Mouse (Mus musculus) right cerebral cortex, postnatal 14 days (tissue): ENCODE measurements around the gene Ppp1r12b.
A peak's percentile ranks its signal among the peaks of the same experiment; 100 is the strongest.

Source experiments
- DNase-seq: peaks from one replicate; pipeline ENCODE4 v3.0.0; 2022

Ppp1r12b gene

GRCm38 (mm10) chr1:134955637-134956176 lies at the start of gene Ppp1r12b:
Gene Ppp1r12b, minus strand, starts transcription at chr1:134955942.
- peak; percentile 96 for DNase-seq

DNA sequence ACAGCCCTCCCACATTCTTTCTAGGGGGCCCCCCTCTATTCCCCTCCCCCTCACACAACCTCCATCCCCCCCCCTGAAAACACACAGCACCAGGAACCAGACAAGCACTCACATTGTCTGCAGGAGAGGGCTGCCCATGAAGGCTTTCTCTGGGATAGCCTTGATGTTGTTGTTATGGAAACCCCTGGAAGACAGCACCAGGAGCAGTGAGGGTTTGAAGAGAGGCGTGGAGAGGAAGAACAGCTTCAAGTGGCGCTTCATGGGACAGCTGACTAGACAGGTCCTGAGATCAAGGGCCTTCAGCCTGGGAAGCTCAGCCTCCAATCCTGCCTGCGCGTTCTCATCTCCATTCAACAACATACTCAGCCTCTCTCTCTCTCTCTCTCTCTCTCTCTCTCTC lies 47.6 kb upstream of the Ppp1r12b start:
- DNase-seq: no peak

DNA sequence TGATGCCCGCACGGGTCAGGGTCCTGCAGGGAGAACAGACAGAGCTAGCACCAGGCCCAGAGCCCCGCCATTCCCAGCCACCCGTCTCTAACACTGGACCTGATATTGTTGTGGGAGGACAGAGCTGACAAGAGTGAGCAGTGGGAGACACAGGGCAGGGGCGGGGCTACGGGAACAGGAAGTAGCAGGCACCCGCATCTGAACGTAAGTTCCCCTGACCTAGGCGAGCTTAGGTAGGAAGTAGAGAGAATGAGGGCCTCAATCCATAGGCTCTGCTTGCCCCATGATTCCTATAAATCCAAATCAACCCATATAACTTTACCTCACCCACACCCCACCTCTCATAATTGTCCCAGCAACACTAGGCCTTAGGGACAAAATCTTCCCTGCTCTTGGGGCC lies 44.8 kb upstream of the Ppp1r12b start:
- no peak for DNase-seq

DNA sequence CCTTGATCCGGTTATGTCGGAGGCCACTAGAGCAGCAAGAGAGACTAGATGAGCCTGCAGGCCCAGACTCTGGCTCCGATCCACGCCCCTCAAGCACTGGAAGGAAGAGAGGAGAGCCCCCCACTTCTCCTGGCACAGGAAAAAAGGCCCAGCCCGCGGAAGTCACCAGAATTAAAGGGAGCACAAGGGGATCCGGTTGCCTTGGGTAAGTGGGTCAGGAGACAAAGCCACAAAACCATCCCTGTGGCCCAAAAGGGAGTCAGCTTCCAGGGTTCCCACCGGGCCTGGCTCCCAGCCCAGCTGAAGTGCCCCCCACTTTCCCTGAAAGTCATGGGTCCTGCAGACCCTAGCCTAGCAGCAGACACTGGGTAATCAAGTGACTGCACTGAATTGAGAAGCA lies 42.5 kb upstream of the Ppp1r12b start:
- DNase-seq: peak; percentile 24

DNA sequence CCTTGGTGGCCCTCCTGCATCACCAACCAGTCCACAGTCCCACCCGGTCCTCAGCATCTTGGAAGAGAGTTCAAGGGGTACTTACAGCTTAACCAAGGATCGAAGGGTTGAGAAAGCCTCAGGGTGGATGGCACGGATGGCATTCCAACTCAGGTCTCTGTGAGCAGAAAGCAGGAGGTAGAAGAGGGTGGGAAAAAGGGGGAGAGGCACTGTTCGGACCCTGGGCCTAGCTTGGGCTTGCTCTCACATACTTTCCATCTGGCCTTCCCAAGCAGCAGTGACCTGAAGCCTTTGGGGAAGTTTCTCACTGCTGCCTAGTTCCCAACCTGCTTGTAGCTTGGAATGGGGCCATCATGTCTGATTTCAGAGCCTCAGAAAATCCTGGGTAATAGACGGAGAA lies 41.8 kb upstream of the Ppp1r12b start:
- no peak for DNase-seq

GRCm38 (mm10) chr1:134996471-134996870 lies 40.7 kb upstream of the Ppp1r12b start:
- DNase-seq: no peak

- no peak for DNase-seq
Measured at GRCm38 (mm10) chr1:134995954-134996353, 40.2 kb upstream of the Ppp1r12b start.

- DNase-seq: no peak
Measured at GRCm38 (mm10) chr1:134995437-134995836, 39.7 kb upstream of the Ppp1r12b start.

DNA sequence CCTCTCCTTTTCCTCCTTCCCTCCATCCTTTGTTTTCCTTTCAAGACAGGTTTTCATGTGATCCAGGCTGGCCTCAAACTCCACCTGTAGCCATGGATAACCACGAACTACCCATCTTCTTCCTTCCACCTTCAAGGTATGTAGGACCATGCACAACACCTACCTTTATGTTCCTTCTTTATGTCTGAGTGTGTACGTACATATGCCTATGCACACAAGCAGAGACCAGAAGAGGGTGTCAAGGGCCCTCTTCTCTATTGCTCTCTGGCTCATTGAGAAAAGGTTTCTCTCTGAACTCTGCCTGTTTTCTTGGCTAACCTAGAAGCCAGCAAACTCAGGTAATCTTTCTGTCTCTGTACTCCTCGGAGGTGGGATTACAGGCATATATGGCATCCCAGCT lies 39.0 kb upstream of the Ppp1r12b start:
- no peak for DNase-seq

DNA sequence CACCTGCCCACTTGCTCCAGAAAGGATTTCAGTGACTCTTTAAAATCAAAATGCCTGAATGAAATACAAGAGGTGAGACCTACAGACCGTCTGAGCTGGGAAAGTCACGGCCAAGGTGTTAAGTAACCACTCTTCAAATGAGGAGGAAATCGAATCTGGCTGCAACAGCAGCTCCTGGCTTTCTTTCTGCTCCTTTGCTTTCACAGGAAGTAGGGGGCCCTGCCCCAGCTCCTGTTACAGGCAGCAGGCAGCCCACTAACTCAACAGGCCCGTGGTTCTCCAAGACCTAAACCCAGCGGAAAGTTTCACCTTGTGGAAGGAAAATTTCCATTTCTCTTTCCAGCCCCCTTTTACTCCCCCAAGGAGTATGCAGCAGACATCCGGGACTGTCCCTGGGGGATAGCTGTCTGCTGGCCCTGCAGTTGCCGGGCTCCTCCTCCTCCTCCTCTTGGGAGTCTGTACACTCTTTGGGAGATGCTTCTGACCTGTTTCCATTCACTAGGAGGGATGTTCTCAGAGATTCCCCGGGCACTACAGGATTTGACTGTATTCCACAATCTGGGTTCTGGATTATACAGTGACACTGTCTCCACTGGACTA lies 36.4 kb upstream of the Ppp1r12b start:
- no peak for DNase-seq

GRCm38 (mm10) chr1:134989372-134989771 lies 33.6 kb upstream of the Ppp1r12b start:
- DNase-seq: peak; percentile 82

DNA sequence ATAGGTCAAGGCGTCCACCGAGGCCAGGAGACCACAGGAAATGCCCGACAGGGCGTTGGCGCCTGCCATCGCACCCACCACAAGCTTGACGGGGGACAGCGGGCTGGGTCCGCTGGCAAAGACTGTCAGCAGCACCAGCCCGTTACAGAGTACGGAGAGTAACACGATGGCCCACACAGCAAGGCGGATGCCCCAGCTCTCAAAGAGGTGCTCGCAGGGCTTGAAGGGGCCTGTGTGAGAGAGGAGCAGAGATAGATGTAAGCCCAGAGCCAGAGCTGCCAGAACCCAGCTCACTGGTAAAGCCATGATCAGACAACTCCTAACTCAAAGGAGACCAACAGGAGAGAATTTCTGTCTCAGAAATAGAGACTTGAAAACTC lies 32.2 kb upstream of the Ppp1r12b start:
- no peak for DNase-seq

DNA sequence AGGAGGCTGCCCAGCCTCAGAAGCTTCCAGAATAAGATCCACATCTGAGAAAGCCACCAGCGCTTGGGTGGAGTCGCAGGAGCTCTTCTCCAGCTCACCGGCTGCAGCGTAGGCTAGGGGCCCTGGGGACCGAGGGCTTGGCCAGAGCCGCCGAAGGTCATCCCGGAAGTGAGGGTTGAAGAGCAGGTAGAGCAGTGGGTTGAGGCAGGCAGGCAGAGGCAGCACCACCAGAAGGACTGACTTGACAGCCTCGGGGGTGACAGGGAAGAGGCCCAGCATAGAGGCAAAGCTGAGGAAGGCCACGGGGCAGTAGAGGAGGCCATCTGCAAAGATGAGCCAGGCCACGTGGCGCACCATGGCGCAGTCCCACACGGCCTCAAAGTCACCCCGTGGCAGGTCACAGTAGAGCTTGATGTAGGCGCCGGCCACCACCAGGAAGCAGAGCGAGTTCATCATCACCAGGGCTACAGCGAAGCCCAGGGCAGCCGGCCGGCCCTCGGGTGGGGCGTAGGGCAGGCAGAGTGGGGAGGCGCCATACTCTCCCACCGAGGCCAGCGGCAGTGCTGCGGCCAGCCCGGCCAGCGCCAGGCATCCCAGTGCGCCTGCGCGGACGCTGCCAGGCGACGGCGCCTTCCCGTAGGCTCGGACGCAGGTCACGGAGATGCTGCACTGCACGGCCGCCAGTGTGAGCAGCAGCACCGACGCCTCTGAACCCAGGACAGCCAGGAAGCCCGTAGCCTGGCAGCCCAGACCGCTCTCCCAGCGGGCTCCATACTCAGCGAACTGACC lies 31.6 kb upstream of the Ppp1r12b start:
- peak; percentile 51 for DNase-seq

DNA sequence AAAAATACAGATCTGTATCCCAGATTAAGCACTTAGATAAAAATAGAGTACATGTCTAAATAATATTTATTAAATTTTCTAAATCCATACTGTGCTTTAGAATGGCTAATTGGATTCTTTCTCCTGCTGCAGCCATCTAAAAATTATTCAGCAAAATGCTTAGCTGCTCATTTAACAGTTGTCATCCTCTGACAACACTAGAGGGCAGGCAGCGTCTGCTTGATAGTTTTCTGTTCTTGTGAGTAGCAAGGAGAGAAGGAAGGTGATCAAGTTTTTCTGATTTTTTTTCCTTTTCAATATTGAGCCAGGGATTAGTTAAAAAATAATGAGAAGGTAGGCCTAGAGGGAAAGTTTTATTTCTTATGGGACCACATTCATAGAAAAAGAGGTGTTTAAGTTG lies 17.2 kb upstream of the Ppp1r12b start:
- no peak for DNase-seq

DNA sequence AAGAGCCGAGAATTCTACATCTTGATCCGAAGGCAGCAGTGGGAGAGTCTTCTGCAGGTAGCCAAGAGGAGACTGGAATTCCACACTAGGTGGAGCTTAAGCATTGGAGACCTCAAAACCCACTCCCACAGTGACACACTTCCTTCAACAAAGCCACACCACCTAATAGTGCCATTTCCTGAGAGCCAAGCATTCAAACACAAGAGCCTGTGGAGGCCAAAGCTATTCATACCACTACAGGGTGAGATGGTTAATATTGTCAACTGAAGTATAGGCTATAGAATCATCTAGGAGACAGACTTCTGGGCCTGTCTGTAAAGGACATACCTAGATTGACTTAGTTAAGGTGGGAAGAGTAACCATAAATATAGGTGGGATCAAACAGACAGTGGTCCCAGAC lies 9.7 kb upstream of the Ppp1r12b start:
- DNase-seq: no peak

DNA sequence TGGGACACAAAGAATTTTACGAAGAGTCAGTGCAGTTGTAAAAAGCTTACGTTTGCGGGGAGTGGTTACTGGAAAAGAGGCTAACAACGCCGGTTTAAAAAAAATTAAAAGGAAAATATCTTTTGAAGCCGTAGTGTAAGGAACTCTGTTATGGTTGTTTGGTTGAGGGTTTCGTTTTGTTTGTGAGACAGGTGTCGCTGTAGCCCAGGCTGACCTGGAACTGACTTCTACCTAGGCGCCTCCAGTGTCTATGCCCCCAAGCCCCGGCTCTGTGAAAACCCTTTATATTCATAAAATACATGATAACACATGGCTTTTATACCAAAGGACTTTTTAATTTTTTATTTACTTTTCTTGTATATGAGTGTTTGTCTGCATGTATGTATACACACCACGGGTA lies 7.1 kb upstream of the Ppp1r12b start:
- no peak for DNase-seq

DNA sequence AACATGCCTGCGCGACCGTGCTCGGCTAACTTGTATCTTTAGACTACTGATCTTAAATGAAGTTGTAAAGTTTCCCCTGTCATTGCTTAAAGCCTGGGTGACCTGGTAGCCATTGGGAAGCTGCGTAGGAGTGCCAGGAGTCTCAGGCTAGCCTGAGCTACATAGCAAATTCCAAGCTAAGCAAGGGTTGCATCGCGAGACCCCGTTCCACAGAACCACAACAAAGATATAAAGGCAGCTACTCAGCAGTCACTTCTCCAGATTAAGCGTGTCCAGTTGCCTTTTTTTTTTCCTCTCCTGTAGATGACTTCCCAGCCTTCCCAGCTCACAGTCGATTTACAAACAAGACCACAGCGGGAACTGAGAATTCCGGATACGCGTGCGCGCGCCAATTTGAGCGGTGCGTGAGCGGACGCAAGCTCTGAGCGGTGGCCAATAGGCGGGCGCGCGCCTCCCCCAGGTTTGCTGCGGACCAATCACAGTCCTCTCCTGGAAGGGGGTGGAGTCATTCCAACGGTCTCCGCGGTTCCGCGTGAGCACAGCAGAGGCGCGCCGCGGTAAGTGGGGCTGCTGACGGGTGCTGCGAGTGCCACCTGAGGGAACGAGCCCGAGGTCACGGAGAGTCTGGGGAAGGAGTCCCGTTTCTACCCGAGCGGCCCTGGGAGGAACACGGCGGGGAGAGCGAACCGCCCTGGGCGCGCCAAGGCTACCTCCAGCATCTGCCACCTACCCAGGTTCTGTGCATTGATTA lies 6.5 kb upstream of the Ppp1r12b start, which contains the start of gene Ube2t:
Gene Ube2t, plus strand, starts transcription at position 513 of the 751 bp plus-strand sequence.
- peak; percentile 95 for DNase-seq

DNA sequence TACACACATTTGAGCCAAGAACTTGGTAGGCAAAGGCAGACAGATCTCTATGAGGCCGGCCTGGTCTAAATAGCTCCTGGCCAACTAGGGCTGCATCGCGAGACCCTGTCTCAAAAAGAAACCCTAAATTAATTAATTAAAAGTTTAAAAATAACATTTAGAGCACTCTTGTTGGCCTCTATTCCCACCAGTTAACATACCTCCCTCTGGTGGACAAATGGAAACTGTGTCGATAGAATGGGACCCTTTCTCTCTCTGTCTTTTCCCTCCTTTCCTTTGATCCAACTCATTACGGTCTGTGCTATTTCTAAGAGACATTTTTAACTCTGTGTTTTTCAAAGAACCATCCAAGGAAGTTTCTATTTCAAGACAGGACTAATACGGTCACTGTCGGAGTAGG lies 4.9 kb upstream of the Ppp1r12b start:
- DNase-seq: no peak

GRCm38 (mm10) chr1:134955050-134955636 lies 599 bp downstream of the Ppp1r12b start:
- DNase-seq: no peak

GRCm38 (mm10) chr1:134949946-134950345 lies 5.8 kb downstream of the Ppp1r12b start:
- DNase-seq: no peak

DNA sequence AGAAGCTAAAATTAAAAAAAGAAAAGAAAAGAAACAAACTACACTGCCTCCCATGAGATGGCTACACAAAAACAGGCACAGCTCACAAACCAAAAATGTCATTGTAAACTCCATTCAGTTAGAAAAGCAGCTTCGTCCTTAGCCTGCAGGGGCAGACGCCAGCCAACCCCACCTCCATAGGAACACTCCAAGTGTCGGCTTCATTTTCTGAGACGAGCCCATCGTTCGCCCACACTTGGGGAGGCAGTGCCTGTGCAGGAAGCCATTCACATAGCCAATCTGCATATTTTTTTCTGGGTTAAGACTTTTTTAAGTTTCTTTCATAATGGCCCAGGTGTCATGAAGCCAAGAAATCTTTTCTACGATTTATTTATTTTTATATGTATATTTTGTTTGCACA lies 8.2 kb downstream of the Ppp1r12b start:
- DNase-seq: no peak

GRCm38 (mm10) chr1:134942898-134943297 lies 12.8 kb downstream of the Ppp1r12b start:
- no peak for DNase-seq

DNA sequence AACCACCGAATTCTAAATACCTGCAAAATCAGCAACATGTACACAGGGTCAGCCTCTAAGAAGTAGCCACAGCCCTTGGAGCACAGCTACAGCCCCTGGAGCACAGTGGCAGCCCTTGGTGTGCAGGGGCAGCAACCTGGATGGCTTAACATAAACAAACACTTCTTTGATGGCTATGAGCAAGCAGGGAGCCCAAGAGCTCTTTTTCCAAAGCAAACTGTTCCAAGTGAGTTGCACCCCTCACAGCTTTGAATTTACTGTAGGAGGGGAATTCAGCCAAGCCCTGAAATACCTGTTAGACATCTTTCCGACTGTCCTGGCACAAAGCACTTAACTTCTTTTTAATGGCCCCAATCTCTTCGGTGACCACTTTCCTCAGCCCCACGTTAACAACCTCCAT lies 14.9 kb downstream of the Ppp1r12b start:
- no peak for DNase-seq
